Mouse (Mus musculus) layer of hippocampus, postnatal 25 days (tissue): Measurements from ENCODE around the gene Sgce. TPM values are rescaled to one million over a fixed set of nuclear protein-coding genes. Genes with fewer than 3 reads are reported as not detected.
"Not testable (repeated sequence)": the region's sequence is repeated elsewhere in the genome, so short reads cannot be mapped to it uniquely, and the experiment has no call there.

Experiments used
- DNase-seq, 2 experiments: peaks; one replicate each; pipeline ENCODE4 v3.0.0; 2022; ENCODE audit warnings: mixed read lengths in 2 of 2, low spot score in 1 of 2; ENCODE audit errors: extremely low spot score in 1 of 2
- total RNA-seq, 2 experiments: library from RNA; stranded (reverse); gene quantifications; 2 replicates each; pipeline ENCODE4 v1.2.3; 2021

Gene Sgce
- total RNA-seq, 2 experiments from 2014 or later = 33.3 to 35.3 TPM

DNA sequence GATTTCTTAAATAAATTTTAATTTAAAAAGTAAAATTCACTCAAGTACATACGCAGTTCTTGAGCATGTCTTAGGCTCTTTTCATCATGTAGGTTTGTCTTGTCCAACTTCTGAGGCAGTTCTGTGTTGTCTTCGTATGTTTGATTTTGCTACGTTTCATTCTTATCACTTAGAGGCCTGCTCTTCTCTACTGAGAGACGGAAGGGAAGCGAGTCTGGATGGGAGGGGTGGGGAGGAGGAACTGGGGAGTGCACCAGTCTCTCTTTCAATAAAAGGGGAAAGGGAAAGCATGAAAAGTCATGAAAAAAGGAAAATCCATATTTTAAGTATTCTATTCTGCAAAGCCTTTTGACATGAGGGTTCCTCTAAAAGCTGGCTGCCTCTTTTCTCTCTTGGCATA lies 91.5 kb downstream of the Sgce start:
- DNase-seq = no peak

DNA sequence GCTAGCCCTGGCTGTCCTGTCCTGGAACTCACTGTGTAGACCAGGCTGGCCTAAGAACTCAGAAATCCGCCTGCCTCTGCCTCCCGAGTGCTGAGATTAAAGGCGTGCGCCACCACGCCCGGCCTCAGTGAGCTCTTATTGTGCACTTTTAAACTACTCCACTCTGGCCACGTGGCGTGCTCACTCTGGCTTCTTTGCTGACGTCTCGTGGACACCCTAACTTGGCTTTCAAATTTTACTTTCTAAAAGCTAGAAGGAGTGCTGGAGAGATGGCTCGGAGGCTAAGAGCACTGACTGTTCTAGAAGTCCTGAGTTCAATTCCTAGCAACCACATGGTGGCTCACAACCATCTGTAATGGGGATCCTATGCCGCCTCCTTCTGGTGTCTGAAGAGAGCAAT lies 93.3 kb downstream of the Sgce start:
- not testable (repeated sequence) for DNase-seq

DNA sequence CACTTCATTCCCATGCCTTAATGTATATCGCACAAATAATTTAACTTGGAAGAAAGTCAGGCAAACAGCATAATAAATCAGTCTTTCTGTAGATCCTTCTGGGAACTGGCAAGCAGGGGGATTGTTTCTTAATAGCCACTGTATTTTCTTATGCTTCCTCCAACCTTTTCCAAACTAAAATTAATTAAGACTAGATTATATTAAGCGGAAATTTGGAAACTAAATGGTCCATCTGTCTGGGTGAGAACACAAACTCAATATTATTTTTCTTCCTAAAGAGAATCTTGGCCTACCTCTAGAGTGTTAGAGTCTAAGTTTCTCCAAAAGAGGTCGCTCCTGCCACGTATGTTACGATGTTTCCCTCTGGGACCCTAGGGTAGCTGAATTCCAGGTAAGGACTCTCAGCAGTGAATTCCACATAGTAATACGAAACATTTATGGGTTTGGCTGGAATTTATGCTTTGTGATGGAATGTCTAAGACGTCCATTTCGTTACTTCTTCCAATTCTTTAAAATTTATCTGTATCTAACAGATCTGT lies 94.3 kb downstream of the Sgce start:
- DNase-seq = no peak

DNA sequence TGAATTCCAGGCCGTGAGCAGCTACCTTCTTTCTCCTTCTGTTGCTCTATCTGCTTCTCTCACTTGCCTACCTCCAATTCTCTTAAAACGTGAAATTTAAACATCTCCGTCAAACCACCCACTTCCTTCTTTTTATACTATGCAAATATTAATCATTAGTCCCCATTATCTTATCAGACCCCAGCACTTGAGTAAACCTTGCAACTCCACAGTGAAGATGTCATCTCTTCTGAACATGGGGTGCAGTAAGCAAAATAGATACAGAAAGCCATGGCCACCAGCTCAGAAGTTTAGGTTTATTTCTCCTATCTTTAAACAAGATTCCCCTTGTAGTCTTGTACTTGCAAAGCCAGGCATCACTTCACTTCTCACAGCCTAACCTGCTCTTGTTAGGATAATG lies 99.7 kb downstream of the Sgce start:
- DNase-seq = no peak

DNA sequence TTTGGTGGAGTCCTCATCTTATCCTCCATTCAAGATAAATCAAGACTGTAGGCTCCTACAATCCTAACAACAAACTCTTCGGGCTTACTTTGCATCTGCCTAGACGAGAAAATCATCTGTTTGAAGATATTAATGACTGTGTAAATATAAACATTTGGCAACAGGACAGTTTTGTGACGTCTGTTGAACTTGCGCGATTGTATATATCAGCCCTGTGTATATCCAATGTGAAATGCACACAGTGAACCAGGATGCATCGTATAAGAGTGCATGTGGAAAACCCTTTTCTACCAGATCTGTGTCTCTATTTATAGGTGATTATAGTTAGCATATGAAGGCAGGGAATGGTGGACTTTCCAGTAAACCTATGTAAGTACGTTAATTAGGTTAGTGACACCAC lies 104.9 kb downstream of the Sgce start:
- no peak for DNase-seq

DNA sequence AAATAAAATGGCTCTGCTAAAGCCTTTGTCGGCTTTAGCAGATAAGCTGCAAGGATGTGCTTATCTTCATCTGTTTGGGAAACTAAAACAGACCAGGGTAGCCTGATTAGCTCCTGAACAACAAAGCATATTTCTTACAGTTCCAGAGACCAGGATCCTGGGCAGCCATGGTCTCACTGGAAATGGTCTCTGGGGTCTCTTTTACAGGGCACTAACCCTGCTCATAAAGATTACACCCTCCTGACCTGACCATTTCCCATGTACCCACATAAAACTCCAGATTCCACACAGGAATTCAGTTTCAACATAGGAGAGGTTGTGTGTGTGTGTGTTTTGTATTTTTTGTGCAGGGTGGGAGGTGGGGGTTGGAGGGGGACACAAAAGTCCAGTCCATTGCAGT lies 112.2 kb downstream of the Sgce start:
- DNase-seq = no peak

DNA sequence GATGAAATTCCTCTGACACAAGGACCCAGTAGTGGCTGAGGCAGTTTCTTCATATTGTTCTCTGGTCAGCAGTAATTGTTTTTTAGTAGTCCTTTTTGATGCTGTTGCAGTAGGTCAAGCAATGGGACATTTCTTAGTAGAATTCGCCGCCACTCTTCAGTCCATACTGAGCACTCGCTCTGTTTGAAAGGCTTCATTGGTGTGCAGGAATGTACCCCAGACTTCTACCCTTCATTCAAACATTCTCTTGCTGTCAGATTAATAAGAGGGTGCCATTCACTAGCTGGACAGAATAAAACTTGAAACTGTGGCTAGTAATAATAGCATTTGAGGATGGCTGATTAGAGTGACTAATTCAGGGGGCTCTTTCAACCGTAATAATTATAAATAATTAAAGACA lies 113.8 kb downstream of the Sgce start:
- DNase-seq = no peak

DNA sequence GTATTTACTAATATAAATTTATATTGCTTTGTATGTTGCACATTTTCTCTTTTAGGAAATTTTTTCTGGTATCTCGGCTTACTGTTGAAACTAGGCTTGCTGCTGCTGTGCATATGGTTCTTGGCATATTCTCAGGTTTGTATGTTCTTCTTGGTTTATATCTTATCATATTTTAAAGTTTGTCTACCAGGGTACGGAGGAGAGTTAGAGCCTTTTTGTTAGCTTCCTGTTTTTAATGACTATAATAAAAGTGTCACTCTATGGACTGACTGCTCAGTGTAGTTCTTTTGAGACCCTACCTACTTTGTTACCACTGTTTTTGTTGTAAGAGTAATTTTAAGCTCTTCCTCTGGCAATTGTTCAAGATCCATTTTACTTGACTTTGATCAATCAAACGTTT lies 115.5 kb downstream of the Sgce start:
- no peak for DNase-seq

Other genes starting within 250 kb of the Sgce start
- 10 to 100 TPM; 17.0 to 18.9 TPM for gene Col1a2, start 242.4 kb downstream of the Sgce start, total RNA-seq
- 10 to 100 TPM; 47.6 to 49.8 TPM for gene Casd1, start 146.4 kb downstream of the Sgce start, total RNA-seq
- gene Peg10, start 99 bp upstream of the Sgce start, total RNA-seq = 1 to 10 TPM; 6.0 to 6.8 TPM
- 100 to 1,000 TPM; 146 to 154 TPM for gene Ppp1r9a, start 155.7 kb upstream of the Sgce start, total RNA-seq